Mouse (Mus musculus) stomach, postnatal 0 days (tissue): ENCODE data around the gene Sf3b2. TPM values are rescaled to one million over a fixed set of nuclear protein-coding genes. Genes with fewer than 3 reads are reported as not detected.

Experiments used
- ATAC-seq: fragments of 200-750 bp; cut with Nextera tagmentation; 2 replicates; pipeline ENCODE4 v1.8.0; 2017; ENCODE audit not compliant: low FRiP score, low TSS enrichment
- DNase-seq: peaks from one replicate; pipeline ENCODE4 v3.0.0-alpha.2; 2016; ENCODE audit warnings: low spot score
- H3K27ac ChIP-seq: fragments of 300-500 bp; sonication (generic); replicated peaks from 2 replicates; pipeline ENCODE4 v1.5.1; 2014; ENCODE audit warnings: mild to moderate bottlenecking, control low read depth
- H3K27me3 ChIP-seq: fragments of 300-500 bp; sonication (generic); 2 replicates; pipeline ENCODE4 v1.6.1; 2014; ENCODE audit warnings: low read length; ENCODE audit not compliant: control insufficient read depth, insufficient read depth
- H3K36me3 ChIP-seq: fragments of 300-500 bp; sonication (generic); 2 replicates; pipeline ENCODE4 v1.6.1; 2014; ENCODE audit warnings: low read length, mixed read lengths; ENCODE audit not compliant: control insufficient read depth, insufficient read depth
- H3K4me1 ChIP-seq: fragments of 300-500 bp; sonication (generic); replicated peaks from 2 replicates; pipeline ENCODE4 v1.6.1; 2014; ENCODE audit warnings: antibody characterized with exemption; ENCODE audit not compliant: control insufficient read depth, insufficient read depth
- H3K4me2 ChIP-seq: fragments of 300-500 bp; sonication (generic); replicated peaks from 2 replicates; pipeline ENCODE4 v1.6.1; 2014; ENCODE audit warnings: low read depth, mild to moderate bottlenecking, control low read depth, moderate library complexity
- H3K4me3 ChIP-seq: fragments of 300-500 bp; sonication (generic); 2 replicates; pipeline ENCODE4 v1.5.1; 2014; ENCODE audit warnings: low read depth, low read length, control low read depth
- H3K9ac ChIP-seq: fragments of 300-500 bp; sonication (generic); 2 replicates; pipeline ENCODE4 v1.6.1; 2014; ENCODE audit warnings: mild to moderate bottlenecking, low read length, control low read depth, mixed read lengths
- H3K9me3 ChIP-seq: fragments of 300-500 bp; sonication (generic); 2 replicates; pipeline ENCODE4 v1.6.1; 2016; ENCODE audit warnings: low read length; ENCODE audit not compliant: control insufficient read depth
- CTCF ChIP-seq: IDR thresholded peaks from 2 replicates; pipeline ENCODE4 v1.5.1; 2016; ENCODE audit warnings: antibody characterized with exemption, low read depth, mild to moderate bottlenecking, moderate library complexity
- EP300 ChIP-seq: optimal IDR thresholded peaks from 2 replicates; pipeline ENCODE3; 2016; ENCODE audit warnings: antibody characterized with exemption
- WGBS: fragments of 180-500 bp; shearing (Covaris S2); extraction: QIAGEN DNeasy Blood & Tissue Kit; methylation state at CpG from one replicate; pipeline ENCODE4 v1.1.7; 2014; 5-methylcytosine and 5-hydroxymethylcytosine counted together
- polyA plus RNA-seq: library from polyadenylated mRNA; unstranded; fragments of >200 nt; fragmentation: Nextera tagmentation; extraction: Ambion mirVana; gene quantifications from 2 replicates; pipeline ENCODE4 v1.2.1, GENCODE M21; 2015

The Sf3b2 gene
- polyA plus RNA-seq, 1 experiment from 2014 or later: 148 TPM

DNA sequence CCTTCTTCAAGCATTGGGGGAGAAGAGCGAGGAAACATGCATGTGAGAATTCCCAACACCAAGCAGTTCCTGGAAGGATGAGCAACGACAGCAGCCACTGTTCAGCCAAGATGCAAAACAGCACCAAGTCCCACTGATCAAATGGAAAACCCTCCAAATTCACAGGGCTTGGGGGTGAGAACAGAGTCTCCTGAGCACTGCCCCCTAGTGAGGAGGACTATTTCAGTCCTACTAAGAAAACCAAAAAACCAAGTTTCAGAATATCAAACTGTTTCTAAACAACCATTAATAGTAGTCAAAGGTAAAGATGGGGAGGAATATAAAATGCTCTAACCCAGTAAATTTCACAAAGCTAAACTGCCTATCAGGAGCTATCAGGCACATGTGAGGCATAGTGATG lies 18.7 kb downstream of the Sf3b2 start:
- no peaks in the 10 kb centered on the region for H3K27me3 ChIP-seq
- 91% methylated on average over 2 of the region's 2 CpGs for WGBS
- ATAC-seq (no peak), DNase-seq (no peak)
- TF ChIP-seq EP300 (no peak), CTCF (peak; percentile 46)
- H3K4me3 ChIP-seq: no peak overlapping the region
- H3K4me2 ChIP-seq: no peak overlapping the region
- H3K9ac ChIP-seq: no peak overlapping the region
- H3K27ac ChIP-seq: no peak overlapping the region
- H3K36me3 ChIP-seq: peaks cover 20% of the 10 kb centered on the region
- no peaks in the 10 kb centered on the region for H3K4me1 ChIP-seq
- no peaks in the 10 kb centered on the region for H3K9me3 ChIP-seq

GRCm38 (mm10) chr19:5275736-5276135 lies 19.5 kb downstream of the Sf3b2 start:
- Histone ChIP-seq H3K9ac (no peak overlapping the region), H3K4me2 (no peak overlapping the region), H3K4me3 (no peak overlapping the region), H3K27ac (no peak overlapping the region), H3K9me3 (no peaks in the 10 kb centered on the region), H3K36me3 (peaks cover 20% of the 10 kb centered on the region), H3K4me1 (no peaks in the 10 kb centered on the region), H3K27me3 (no peaks in the 10 kb centered on the region)
- DNase-seq (no peak), ATAC-seq (no peak)
- TF ChIP-seq CTCF (no peak), EP300 (no peak)
- WGBS: 86% methylated on average over 5 of the region's 5 CpGs

DNA sequence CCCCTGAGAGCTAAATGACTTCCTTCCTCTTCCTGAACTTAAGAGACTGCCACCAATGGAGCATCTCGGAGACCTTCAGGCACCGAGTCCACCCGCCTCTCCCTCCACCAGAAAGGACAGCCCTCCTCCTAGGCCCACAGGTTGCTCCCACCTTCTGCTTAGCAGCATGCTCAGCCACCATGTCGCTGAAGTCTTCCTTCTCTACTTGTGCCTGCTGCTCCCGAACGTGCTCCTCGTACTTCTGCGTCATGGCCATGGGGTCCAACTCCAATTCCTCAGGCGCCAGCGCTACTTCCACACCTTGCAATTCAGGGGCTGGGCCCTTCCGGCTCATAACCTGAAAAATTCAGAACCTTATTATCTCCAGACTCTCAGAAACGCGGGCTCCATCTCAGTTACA lies 20.6 kb downstream of the Sf3b2 start:
- WGBS: 89% methylated on average over 12 of the region's 13 CpGs
- no peak for TF ChIP-seq EP300
- no peak for TF ChIP-seq CTCF
- no peaks in the 10 kb centered on the region for H3K9me3 ChIP-seq
- no peak overlapping the region for H3K9ac ChIP-seq
- no peak for ATAC-seq
- peaks cover 18% of the 10 kb centered on the region for H3K36me3 ChIP-seq
- peak overlapping the region; percentile 90 for H3K27ac ChIP-seq
- H3K4me1 ChIP-seq: no peaks in the 10 kb centered on the region
- H3K4me2 ChIP-seq: no peak overlapping the region
- H3K4me3 ChIP-seq: no peak overlapping the region
- no peaks in the 10 kb centered on the region for H3K27me3 ChIP-seq
- no peak for DNase-seq

DNA sequence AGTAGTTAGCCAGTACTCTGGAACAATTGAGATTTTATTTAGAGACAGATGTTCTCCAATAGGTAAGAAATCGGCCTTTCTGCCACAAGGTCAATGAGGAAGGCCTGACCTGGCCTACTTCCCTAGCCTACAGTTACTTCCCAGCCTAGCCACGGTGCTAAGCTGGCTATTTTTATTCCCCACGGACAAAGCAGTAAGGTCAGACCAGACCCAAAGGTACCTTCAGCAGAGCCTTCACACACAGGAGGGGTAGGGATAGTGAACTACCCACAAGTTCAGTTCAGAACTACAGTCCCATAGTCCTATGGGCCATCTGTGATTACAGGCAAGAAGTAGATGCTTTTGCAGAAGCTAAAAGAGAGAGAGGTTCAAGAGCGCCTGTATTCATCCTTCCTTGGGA lies 21.3 kb downstream of the Sf3b2 start:
- Histone ChIP-seq H3K4me2 (no peak overlapping the region), H3K9ac (no peak overlapping the region), H3K4me3 (no peak overlapping the region), H3K36me3 (peaks cover 12% of the 10 kb centered on the region; the same call in 1 of the 2 replicates), H3K9me3 (no peaks in the 10 kb centered on the region), H3K27me3 (no peaks in the 10 kb centered on the region), H3K4me1 (no peaks in the 10 kb centered on the region), H3K27ac (peak overlapping the region; percentile 90)
- ATAC-seq (no peak), DNase-seq (no peak)
- 62% methylated on average over 4 of the region's 4 CpGs for WGBS
- no peak for TF ChIP-seq CTCF

DNA sequence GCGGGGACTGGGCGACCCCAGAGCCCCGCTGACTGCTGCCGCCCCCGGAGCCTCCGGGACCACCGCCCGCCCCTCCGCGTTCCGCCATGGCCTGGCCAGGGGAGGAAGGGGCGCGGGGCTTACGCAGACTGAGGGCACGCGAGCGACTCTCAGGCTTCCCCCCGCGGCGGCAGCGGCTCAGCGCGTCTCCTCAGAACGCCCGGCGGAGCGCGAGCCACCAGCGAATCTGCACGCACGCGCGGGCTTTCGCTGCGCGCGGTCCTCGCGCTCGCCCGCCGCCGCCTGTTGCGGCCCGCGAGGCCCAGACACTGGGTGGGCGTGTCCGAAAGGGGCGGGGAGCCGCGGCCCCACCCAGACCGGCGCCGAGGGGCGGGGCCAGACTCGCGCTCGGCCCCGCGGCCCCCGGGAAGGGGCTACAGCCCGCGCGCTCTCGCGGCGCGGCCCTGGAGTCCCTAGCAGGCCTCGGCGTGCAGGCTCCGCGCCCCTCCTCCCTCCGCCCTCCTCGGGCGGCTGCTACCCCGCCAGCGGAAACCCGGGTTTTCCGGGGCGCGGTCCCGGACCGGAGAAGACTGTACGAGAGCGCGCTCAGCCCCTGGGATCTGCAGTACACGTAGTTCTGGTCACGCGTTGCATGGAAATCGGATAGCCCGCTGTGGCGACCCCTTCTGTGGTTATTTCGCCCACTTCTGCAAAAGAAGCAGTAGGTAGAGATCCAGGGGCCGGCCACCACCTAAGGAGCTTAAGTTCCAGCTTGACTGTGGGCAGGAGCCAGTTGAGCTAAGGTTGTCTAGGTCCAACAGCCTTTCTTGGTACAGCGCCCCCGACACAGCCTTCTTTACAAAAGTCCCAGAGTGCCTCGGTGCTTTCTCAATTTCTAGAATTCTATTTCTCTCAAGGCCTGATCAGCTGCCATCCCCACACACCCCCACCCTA lies 22.2 kb downstream of the Sf3b2 start, which contains the start of gene Pacs1:
TSS of gene Pacs1 (minus strand) at position 319 of the 933 bp plus-strand sequence.
- ATAC-seq (peak; percentile 95), DNase-seq (peak; percentile 90)
- Histone ChIP-seq H3K27ac (peak within 1 kb of the TSS; percentile 90), H3K4me1 (no peaks in the 10 kb centered on the region), H3K36me3 (peaks cover 8% of the 10 kb centered on the region; the same call in 1 of the 2 replicates), H3K9ac (peak within 1 kb of the TSS; percentile 90), H3K4me3 (peak within 1 kb of the TSS; percentile 86), H3K9me3 (no peaks in the 10 kb centered on the region), H3K4me2 (peak within 1 kb of the TSS; percentile 92), H3K27me3 (no peaks in the 10 kb centered on the region)
- under 1% methylated on average over 63 of the region's 97 CpGs for WGBS
- TF ChIP-seq CTCF: no peak

GRCm38 (mm10) chr19:5272326-5272795 lies 22.9 kb downstream of the Sf3b2 start:
- TF ChIP-seq EP300 (no peak), CTCF (no peak)
- Histone ChIP-seq H3K4me1 (no peaks in the 10 kb centered on the region), H3K9ac (peak overlapping the region; percentile 90), H3K4me3 (peak overlapping the region; percentile 86), H3K27ac (peak overlapping the region; percentile 90), H3K9me3 (no peaks in the 10 kb centered on the region), H3K4me2 (peak overlapping the region; percentile 92), H3K27me3 (no peaks in the 10 kb centered on the region), H3K36me3 (peaks cover 6% of the 10 kb centered on the region; the same call in 1 of the 2 replicates)
- under 1% methylated on average over 24 of the region's 30 CpGs for WGBS
- DNase-seq: peak; percentile 54
- peak; percentile 49 for ATAC-seq
